Mouse (Mus musculus) cerebellum, adult 11 months (tissue): Measurements from ENCODE around the gene Crocc2.

ENCODE experiments used
- DNase-seq: peaks from one replicate; pipeline ENCODE4 v3.0.0; 2022

Crocc2 gene

GRCm38 (mm10) chr1:93217530-93217929, 49.0 kb downstream of the Crocc2 start:
- no peak for DNase-seq

- DNase-seq: no peak
Measured at GRCm38 (mm10) chr1:93220776-93221175, 52.3 kb downstream of the Crocc2 start.

GRCm38 (mm10) chr1:93223972-93224371, 55.4 kb downstream of the Crocc2 start:
- DNase-seq: no peak

- DNase-seq: no peak
Measured at GRCm38 (mm10) chr1:93225226-93225625, 56.7 kb downstream of the Crocc2 start.

DNA sequence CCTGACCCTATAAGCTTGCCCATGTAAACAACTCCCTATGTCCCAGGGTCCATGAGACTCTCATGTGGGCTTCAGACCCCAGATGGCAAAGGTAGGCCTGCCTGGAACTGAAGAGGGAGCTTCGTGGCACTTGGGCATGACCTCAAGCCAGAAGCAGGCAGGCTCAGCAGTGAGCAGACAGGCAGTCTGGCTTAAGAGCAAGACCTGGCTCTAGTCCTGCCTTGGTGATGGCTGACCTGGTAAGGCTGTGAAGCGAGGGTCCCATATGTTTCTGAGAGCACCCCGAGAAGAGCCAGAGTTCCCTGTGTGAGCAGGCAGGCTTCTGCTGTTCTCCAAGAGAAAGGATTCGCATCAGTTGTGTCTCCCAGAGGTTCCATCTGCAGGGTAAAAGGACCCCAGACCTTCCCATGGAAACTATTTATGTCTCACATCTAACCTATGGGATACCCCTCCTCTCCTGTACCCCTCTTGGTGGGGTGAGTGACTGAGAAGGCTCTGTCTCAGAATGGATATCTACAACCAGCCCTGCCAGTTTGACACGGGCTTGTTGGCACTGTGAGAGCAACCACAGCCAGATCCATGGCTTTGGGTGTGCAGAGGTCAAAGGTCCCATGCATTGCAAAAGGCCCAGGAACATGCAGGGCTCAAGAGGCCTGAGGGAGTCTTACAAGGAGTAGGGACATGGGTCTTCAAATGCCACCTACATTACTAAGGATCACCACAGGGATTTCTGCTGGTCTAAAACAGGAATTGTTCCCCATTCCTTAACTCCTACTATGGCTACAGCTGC, 57.4 kb downstream of the Crocc2 start:
- DNase-seq: no peak

DNA sequence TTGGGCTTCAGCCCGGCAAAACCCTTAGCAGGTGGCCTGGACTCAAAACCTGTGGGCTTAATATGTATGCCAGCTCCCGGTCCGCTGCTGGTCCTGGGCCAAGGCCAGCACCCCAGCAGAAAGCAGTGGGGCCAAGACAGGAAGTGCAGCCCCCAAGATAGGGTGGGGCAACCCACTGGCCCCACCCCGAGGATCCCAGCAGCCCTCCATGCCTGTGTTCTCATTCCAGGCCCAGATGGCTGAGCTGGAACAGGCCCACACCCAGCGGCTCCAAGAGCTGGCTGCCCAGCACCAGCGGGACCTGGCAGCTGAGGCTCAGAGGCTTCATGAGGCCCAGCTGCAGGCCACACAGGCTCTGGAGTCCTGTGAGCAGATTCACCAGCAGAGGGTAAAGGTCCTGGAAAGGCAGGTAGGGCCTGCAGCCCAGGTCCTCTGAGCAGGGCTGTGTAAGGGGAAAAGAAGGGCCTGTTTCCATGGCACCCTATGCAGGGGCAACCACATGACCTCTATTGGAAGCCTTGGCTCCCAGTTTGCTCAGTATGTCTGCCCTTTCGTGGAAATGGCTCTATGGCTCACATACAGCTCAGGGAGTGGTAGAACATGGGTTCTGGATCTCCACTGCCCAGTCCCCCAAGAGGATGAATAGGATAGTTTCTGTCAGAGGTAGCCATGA, 58.9 kb downstream of the Crocc2 start:
- DNase-seq: peak; percentile 32

DNA sequence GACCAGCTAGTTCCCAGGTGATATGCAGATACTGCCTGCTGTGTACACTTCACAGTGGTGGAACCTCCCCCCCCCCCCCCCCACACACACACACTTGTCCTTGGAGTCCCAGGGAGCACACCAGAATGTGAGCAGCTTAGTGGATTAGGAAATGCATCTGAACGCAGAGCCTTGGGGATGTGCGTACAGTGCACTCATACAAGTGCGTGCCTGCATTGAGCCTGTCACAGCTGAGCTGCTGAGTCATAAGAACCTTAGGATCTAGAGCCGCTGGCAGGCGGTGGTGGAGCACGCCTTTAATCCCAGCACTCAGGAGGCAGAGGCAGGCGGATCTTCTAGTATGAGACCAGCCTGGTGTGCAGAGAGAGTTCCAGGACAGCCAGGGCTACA, 59.4 kb downstream of the Crocc2 start:
- DNase-seq: no peak

DNA sequence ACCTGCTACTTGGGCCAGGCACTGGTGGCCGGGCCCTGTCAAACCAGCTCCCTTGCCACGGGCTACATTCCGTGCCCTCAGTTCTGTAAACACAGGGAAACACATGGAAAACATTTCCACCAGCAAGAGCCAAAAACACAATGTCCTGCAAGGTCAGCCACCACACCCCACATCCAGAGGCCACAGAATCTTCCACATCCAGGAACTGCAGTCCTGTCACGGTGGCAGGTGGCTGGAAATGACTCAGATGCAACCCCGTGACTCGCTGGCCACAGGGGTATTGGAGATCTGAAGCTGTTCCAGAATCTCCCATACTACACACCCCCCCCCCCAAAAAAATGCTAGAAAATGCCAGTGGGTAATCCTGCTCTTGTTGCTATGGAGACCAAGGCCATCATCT, 60.7 kb downstream of the Crocc2 start:
- no peak for DNase-seq

DNA sequence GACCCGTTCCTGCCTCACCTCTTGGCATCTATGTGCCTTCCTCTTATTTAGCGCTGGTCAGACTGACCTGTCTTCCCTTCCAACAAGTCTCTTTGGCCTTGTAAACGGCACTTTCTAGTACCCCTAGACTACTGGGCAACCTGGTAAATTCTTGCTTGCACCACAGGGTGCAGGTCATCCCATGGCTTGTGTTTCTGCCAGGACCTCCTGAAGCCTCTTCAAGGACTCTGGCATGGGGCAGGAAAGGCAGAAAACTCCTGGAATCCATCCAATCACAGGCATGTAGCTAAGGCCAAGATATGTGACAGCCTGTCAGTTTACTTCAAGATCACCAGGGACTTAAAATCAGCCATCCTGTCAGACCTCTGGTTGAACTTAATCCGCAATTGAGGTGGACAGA, 61.1 kb downstream of the Crocc2 start:
- DNase-seq: no peak

- DNase-seq: peak; percentile 79
Measured at GRCm38 (mm10) chr1:93235576-93236544, 67.3 kb downstream of the Crocc2 start, which contains the start of gene Sned1. Sned1 (plus strand) TSS chr1:93235841.

GRCm38 (mm10) chr1:93236545-93236924, 68.0 kb downstream of the Crocc2 start:
- DNase-seq: no peak

- DNase-seq: no peak
Measured at GRCm38 (mm10) chr1:93237676-93238075, 69.2 kb downstream of the Crocc2 start.

GRCm38 (mm10) chr1:93238201-93238600, 69.7 kb downstream of the Crocc2 start:
- no peak for DNase-seq

- DNase-seq: no peak
Measured at GRCm38 (mm10) chr1:93245936-93246335, 77.4 kb downstream of the Crocc2 start.

DNA sequence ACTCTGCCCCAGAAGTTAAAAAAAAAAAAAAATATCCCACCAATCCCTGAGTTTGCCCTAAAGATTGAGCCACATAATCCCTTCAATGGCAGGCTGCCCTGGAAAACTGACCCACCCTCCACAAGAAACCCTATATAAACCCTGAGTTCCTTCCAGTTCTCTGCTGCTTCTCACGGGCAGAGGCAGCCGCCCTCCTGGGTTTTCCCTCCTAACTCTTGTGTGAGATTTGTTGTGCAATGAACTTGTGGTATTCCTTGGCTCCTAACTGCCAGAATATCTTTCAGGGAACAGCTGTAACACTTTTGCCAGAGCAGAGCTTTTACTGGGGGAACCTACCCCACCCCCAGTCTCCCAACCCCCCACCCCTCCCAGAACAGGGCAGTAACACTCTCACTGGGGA, 84.1 kb downstream of the Crocc2 start:
- no peak for DNase-seq

GRCm38 (mm10) chr1:93255761-93256160, 87.2 kb downstream of the Crocc2 start:
- no peak for DNase-seq

DNA sequence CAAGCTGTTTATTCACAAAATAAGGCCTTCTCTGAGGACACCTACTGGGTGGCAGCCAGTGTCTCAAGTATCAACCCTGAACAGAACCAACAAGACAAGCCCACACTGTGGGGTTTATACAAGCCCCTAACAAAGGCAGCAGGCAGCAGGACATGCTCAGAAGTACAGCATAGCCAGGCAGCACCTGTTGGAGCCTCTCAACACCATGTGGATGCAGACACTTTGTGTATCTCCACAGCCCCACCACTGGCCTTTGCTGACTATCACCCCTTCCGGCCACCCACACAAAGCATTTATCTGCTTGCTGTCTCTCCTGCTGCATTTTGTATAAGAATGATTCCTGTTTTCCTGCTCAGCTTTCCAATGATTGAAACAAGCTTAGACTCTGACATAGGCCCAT, 89.0 kb downstream of the Crocc2 start:
- DNase-seq: no peak

- no peak for DNase-seq
Measured at GRCm38 (mm10) chr1:93267207-93267606, 98.7 kb downstream of the Crocc2 start.

- DNase-seq: no peak
Measured at GRCm38 (mm10) chr1:93268246-93268645, 99.7 kb downstream of the Crocc2 start.

DNA sequence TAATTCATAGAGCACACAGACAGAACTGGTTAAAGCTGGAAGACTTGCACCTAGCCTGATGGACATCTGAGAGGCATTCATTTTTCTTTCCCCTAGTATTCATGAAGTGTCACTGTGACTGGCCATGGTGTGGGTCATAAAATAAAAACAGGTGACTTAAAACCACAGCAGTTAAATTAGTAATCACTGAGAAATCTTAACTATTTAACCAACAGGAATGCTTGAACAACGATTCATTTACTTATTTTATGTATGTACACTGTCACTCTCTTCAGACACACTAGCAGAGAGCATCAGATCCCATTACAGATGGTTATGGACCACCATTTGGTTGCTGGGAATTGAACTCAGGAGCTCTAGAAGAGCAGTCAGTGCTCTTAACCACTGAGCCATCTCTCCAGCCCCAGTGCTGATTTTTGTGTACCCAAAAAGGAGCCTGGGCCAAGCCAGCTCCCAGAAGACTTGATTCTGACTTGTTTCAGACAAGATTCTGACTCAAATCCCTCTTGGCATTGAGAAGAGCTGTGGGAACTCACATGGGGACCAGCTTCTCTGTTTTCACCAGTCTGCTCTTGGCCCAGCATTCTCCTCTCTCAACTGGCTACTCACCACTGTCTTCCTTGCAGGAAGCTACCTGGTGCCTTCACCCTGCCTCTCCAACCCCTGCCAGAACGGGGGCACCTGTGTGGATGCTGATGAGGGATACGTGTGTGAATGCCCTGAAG, 102.2 kb downstream of the Crocc2 start:
- DNase-seq: no peak

GRCm38 (mm10) chr1:93271751-93272150, 103.2 kb downstream of the Crocc2 start:
- DNase-seq: no peak

- no peak for DNase-seq
Measured at GRCm38 (mm10) chr1:93272409-93272821, 103.9 kb downstream of the Crocc2 start.

DNA sequence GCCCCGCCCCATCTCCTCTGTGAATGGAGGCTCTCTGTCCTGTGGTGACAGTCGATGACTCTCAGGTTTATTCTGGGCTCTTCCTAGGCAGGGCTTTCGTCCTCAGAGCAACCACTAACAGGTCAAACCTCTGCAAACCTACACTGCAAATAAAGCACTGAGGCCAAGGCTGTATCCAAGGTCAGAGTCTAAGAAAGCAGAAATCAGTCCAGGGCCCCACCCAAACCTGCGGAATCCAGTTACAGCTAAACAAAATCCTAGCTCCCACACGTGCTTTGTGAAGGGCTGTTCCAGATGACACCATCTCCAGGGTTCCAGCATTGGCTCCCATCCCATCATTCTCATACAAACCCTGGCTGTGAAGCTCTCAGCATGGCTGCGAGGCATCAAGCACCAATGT, 107.0 kb downstream of the Crocc2 start:
- no peak for DNase-seq
